Mouse (Mus musculus): Measurements from ENCODE around the gene Olfr469. TPM values are rescaled to one million over a fixed set of nuclear protein-coding genes. Genes with fewer than 3 reads are reported as not detected.

The Olfr469 gene
- polyA plus RNA-seq, 1 experiment from 2014 or later: not detected

Other genes starting within 250 kb of the Olfr469 start
- 10.9 to 30.6 TPM (median 27.0 TPM) in 3 replicates for gene Ppfibp2, start 230.3 kb downstream of the Olfr469 start, polyA plus RNA-seq (2018)
- not detected in 3 replicates for gene 5330417H12Rik, start 200.4 kb downstream of the Olfr469 start, polyA plus RNA-seq (2018)
- gene Cyb5r2, start 67.5 kb downstream of the Olfr469 start, polyA plus RNA-seq (2018): not detected in 3 replicates
- not detected in 3 replicates for gene Ovch2, start 24.3 kb downstream of the Olfr469 start, polyA plus RNA-seq (2018)
- gene Olfr467, start 13.3 kb downstream of the Olfr469 start, polyA plus RNA-seq (2018): not detected in 3 replicates
- gene Olfr470, start 21.9 kb upstream of the Olfr469 start, polyA plus RNA-seq (2018): not detected in 3 replicates
- gene Olfr472, start 72.4 kb upstream of the Olfr469 start, polyA plus RNA-seq (2018): not detected in 3 replicates
- not detected in 3 replicates for gene Olfr473, start 104.9 kb upstream of the Olfr469 start, polyA plus RNA-seq (2018)
- not detected in 3 replicates for gene Olfr474, start 129.1 kb upstream of the Olfr469 start, polyA plus RNA-seq (2018)
- gene Olfr476, start 139.3 kb upstream of the Olfr469 start, polyA plus RNA-seq (2018): not detected in 3 replicates
- gene Olfr477, start 161.2 kb upstream of the Olfr469 start, polyA plus RNA-seq (2018): not detected in 3 replicates
- gene Olfr478, start 208.4 kb upstream of the Olfr469 start, polyA plus RNA-seq (2018): not detected in 3 replicates
- gene Olfr479, start 225.2 kb upstream of the Olfr469 start, polyA plus RNA-seq (2018): not detected in 3 replicates
- gene Olfr480, start 241.8 kb upstream of the Olfr469 start, polyA plus RNA-seq (2018): not detected in 3 replicates

All from macrophage (primary cell).